Mouse (Mus musculus) kidney, adult 2 months (tissue): Measurements from ENCODE around the gene Tmem106c. TPM values are rescaled to one million over a fixed set of nuclear protein-coding genes. Genes with fewer than 3 reads are reported as not detected.

Experiments used
- DNase-seq: peaks from one replicate; pipeline ENCODE4 v3.0.0; 2021
- H3K27ac ChIP-seq: fragments of 200-500 bp; 2 replicates; pipeline ENCODE4 v1.5.1; 2012; ENCODE audit warnings: low read depth, low read length, control low read depth, inconsistent platforms; ENCODE audit not compliant: insufficient read depth
- H3K27me3 ChIP-seq: fragments of 200-500 bp; replicated peaks from 2 replicates; pipeline ENCODE4 v1.6.1; 2012; ENCODE audit warnings: mild to moderate bottlenecking, moderate library complexity, low read length, inconsistent platforms; ENCODE audit not compliant: control insufficient read depth, insufficient read depth
- H3K36me3 ChIP-seq: fragments of 200-500 bp; 2 replicates; pipeline ENCODE4 v1.6.1; 2012; ENCODE audit warnings: mild to moderate bottlenecking, moderate library complexity, low read length, inconsistent platforms; ENCODE audit not compliant: control insufficient read depth, insufficient read depth
- H3K4me1 ChIP-seq: fragments of 200-500 bp; 2 replicates; pipeline ENCODE4 v1.6.1; 2011; ENCODE audit warnings: low read length; ENCODE audit not compliant: control insufficient read depth, insufficient read depth
- H3K4me3 ChIP-seq: fragments of 200-500 bp; 2 replicates; pipeline ENCODE4 v1.5.1; 2011; ENCODE audit warnings: mild to moderate bottlenecking, low read depth, low read length, control low read depth; ENCODE audit not compliant: insufficient read depth
- CTCF ChIP-seq: fragments of 200-500 bp; conservative IDR thresholded peaks from 2 replicates; pipeline ENCODE4 v1.5.1; 2011; ENCODE audit warnings: low read depth, mild to moderate bottlenecking, control low read depth, low read length, moderate library complexity, mixed read lengths; ENCODE audit not compliant: insufficient read depth, insufficient read length
- POLR2A ChIP-seq: fragments of 200-500 bp; IDR thresholded peaks from one replicate; pipeline ENCODE4 v1.6.1; 2011; ENCODE audit warnings: low read depth, low read length, control low read depth
- WGBS: fragments of 180-500 bp; shearing (Covaris S2); methylation state at CpG from one replicate; pipeline ENCODE4 v1.1.7; 2018; 5-methylcytosine and 5-hydroxymethylcytosine counted together
- polyA plus RNA-seq: library from polyadenylated mRNA; depleted of rRNA; stranded (reverse); fragments of >200 nt; gene quantifications from 2 replicates; pipeline ENCODE4 v1.2.3, GENCODE M21; 2012

Gene Tmem106c
- polyA plus RNA-seq, 1 experiment: 69.4 TPM

- Histone ChIP-seq H3K4me3 (no peak overlapping the region), H3K27ac (no peak overlapping the region), H3K36me3 (no peaks in the 10 kb centered on the region), H3K4me1 (peaks cover 3% of the 10 kb centered on the region; the same call in 1 of the 2 replicates), H3K27me3 (no peaks in the 10 kb centered on the region)
- 77% methylated on average over 17 of the region's 17 CpGs for WGBS
- no peak for DNase-seq
- TF ChIP-seq CTCF (no peak), POLR2A (no peak)
Measured at GRCm38 (mm10) chr15:97965311-97966045, 1.5 kb downstream of the Tmem106c start.

GRCm38 (mm10) chr15:97970299-97970698 lies 6.3 kb downstream of the Tmem106c start:
- no peak overlapping the region for H3K4me3 ChIP-seq
- H3K36me3 ChIP-seq: no peaks in the 10 kb centered on the region
- no peaks in the 10 kb centered on the region; the same call in 1 of the 2 replicates for H3K4me1 ChIP-seq
- peak; percentile 70 for TF ChIP-seq CTCF
- no peak for TF ChIP-seq POLR2A
- DNase-seq: peak; percentile 33
- H3K27me3 ChIP-seq: no peaks in the 10 kb centered on the region
- H3K27ac ChIP-seq: no peak overlapping the region
- 51% methylated on average over 6 of the region's 6 CpGs for WGBS

- H3K27me3 ChIP-seq: no peaks in the 10 kb centered on the region
- no peak overlapping the region for H3K4me3 ChIP-seq
- TF ChIP-seq POLR2A: no peak
- no peak for TF ChIP-seq CTCF
- no peak overlapping the region for H3K27ac ChIP-seq
- no peak for DNase-seq
- 89% methylated on average over 6 of the region's 6 CpGs for WGBS
- H3K4me1 ChIP-seq: no peaks in the 10 kb centered on the region; the same call in 1 of the 2 replicates
- no peaks in the 10 kb centered on the region for H3K36me3 ChIP-seq
Measured at GRCm38 (mm10) chr15:97972580-97972979, 8.6 kb downstream of the Tmem106c start.

- Histone ChIP-seq H3K4me1 (no peaks in the 10 kb centered on the region; the same call in 1 of the 2 replicates), H3K27ac (no peak overlapping the region), H3K4me3 (no peak overlapping the region), H3K36me3 (no peaks in the 10 kb centered on the region), H3K27me3 (no peaks in the 10 kb centered on the region)
- no peak for TF ChIP-seq CTCF
- no peak for TF ChIP-seq POLR2A
- no peak for DNase-seq
- WGBS: 51% methylated on average over 11 of the region's 11 CpGs
Measured at GRCm38 (mm10) chr15:97973248-97974005, 9.4 kb downstream of the Tmem106c start.

- Histone ChIP-seq H3K27me3 (no peaks in the 10 kb centered on the region), H3K36me3 (no peaks in the 10 kb centered on the region), H3K27ac (no peak overlapping the region), H3K4me3 (no peak overlapping the region), H3K4me1 (no peaks in the 10 kb centered on the region)
- DNase-seq: no peak
- 88% methylated on average over 6 of the region's 6 CpGs for WGBS
- no peak for TF ChIP-seq CTCF
- TF ChIP-seq POLR2A: no peak
Measured at GRCm38 (mm10) chr15:97981560-97981959, 17.6 kb downstream of the Tmem106c start.

GRCm38 (mm10) chr15:97989544-97989943 lies 25.5 kb downstream of the Tmem106c start:
- Histone ChIP-seq H3K36me3 (no peaks in the 10 kb centered on the region), H3K27ac (no peak overlapping the region), H3K27me3 (no peaks in the 10 kb centered on the region), H3K4me3 (no peak overlapping the region), H3K4me1 (no peaks in the 10 kb centered on the region)
- DNase-seq: no peak
- 62% methylated on average over 1 of the region's 1 CpGs for WGBS
- TF ChIP-seq CTCF (no peak), POLR2A (no peak)

GRCm38 (mm10) chr15:97990124-97990523 lies 26.1 kb downstream of the Tmem106c start:
- no peaks in the 10 kb centered on the region for H3K27me3 ChIP-seq
- TF ChIP-seq CTCF: no peak
- no peak for TF ChIP-seq POLR2A
- H3K27ac ChIP-seq: no peak overlapping the region
- H3K4me1 ChIP-seq: no peaks in the 10 kb centered on the region
- DNase-seq: no peak
- H3K4me3 ChIP-seq: no peak overlapping the region
- no peaks in the 10 kb centered on the region for H3K36me3 ChIP-seq
- WGBS: 18% methylated on average over 6 of the region's 6 CpGs
